Mouse (Mus musculus) skeletal muscle tissue, adult 2 months (tissue): Measurements from ENCODE around the gene E030018B13Rik.

Experiments
- DNase-seq: peaks from one replicate; pipeline ENCODE4 v3.0.0-alpha.2; 2012; ENCODE audit warnings: low read depth, low spot score

E030018B13Rik gene

GRCm38 (mm10) chr7:63897655-63898054 is 19.0 kb upstream of the E030018B13Rik start:
- DNase-seq: no peak

- no peak for DNase-seq
Observed at GRCm38 (mm10) chr7:63898201-63898600, 18.5 kb upstream of the E030018B13Rik start.

GRCm38 (mm10) chr7:63899925-63900324 is 16.7 kb upstream of the E030018B13Rik start:
- DNase-seq: no peak

GRCm38 (mm10) chr7:63900411-63900810 is 16.2 kb upstream of the E030018B13Rik start:
- DNase-seq: no peak

- DNase-seq: no peak
Observed at GRCm38 (mm10) chr7:63901346-63901745, 15.3 kb upstream of the E030018B13Rik start.

- DNase-seq: no peak
Observed at GRCm38 (mm10) chr7:63901942-63902341, 14.7 kb upstream of the E030018B13Rik start.

- DNase-seq: no peak
Observed at GRCm38 (mm10) chr7:63902604-63903210, 13.9 kb upstream of the E030018B13Rik start.

GRCm38 (mm10) chr7:63903635-63904380 is 12.8 kb upstream of the E030018B13Rik start:
- DNase-seq: no peak

- DNase-seq: peak; percentile 73
Observed at GRCm38 (mm10) chr7:63905190-63905589, 11.5 kb upstream of the E030018B13Rik start.

GRCm38 (mm10) chr7:63905642-63906041 is 11.0 kb upstream of the E030018B13Rik start:
- DNase-seq: no peak

- no peak for DNase-seq
Observed at GRCm38 (mm10) chr7:63907778-63908495, 8.7 kb upstream of the E030018B13Rik start.

GRCm38 (mm10) chr7:63908496-63909285 is 8.0 kb upstream of the E030018B13Rik start:
- no peak for DNase-seq

- no peak for DNase-seq
Observed at GRCm38 (mm10) chr7:63910225-63910624, 6.4 kb upstream of the E030018B13Rik start.

- DNase-seq: no peak
Observed at GRCm38 (mm10) chr7:63910912-63911311, 5.7 kb upstream of the E030018B13Rik start.

GRCm38 (mm10) chr7:63911383-63912233 is 5.0 kb upstream of the E030018B13Rik start:
- DNase-seq: peak; percentile 94

- DNase-seq: peak; percentile 74
Observed at GRCm38 (mm10) chr7:63912234-63912810, 4.3 kb upstream of the E030018B13Rik start.

GRCm38 (mm10) chr7:63912924-63913723 is 3.5 kb upstream of the E030018B13Rik start:
- DNase-seq: no peak

- no peak for DNase-seq
Observed at GRCm38 (mm10) chr7:63913724-63914692, 2.6 kb upstream of the E030018B13Rik start.
